Mouse (Mus musculus): ENCODE measurements at regions not wholly inside any gene's neighbourhood (a gene's known extent, or its start where the extent isn't known, plus 50 kb on each side); places are given as distances from the start of the nearest gene placed in this dataset.

DNA sequence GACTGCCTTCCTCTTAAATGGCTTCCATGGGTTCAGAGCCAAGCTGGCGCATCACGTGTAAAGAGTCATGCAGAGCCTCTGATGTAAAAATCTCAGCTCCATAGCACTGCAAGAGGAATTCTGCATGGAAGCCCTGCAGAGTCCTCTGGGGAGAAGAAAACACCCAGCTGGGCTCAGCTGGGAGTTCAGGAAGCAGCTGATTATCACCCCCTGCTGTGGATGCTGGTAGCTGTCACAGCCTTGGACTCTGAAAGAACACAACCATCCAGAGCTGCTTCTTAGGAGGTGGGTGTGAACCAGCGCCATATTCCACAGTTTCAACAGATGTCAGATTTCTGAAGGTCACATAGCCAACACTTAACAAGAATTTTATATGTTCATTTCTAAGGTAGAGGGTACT, 329.2 kb downstream of the Hs3st1 start:
- TF ChIP-seq CHD2 (IDR thresholded peaks at IDR 0.05; ENCODE audit: low read depth, low read length) (no peak), ZNF384 (IDR thresholded peaks at IDR 0.05; ENCODE audit: low read depth, low read length) (no peak), ZC3H11A (IDR thresholded peaks at IDR 0.05; ENCODE audit: borderline replicate concordance, low read depth, low read length) (no peak), HCFC1 (IDR thresholded peaks at IDR 0.05; ENCODE audit: borderline replicate concordance, insufficient read depth, low read length) (no peak), MAFK (IDR thresholded peaks at IDR 0.05; ENCODE audit: insufficient read depth, low read depth, low read length) (no peak)
- no peak overlapping the region for H3K4me3 ChIP-seq (ENCODE audit: insufficient read depth in 1 of 2, low read depth in 1 of 2, low read length in 2 of 2, poor library complexity in 1 of 2, severe bottlenecking in 1 of 2)
- H3K9me3 ChIP-seq (ENCODE audit: control insufficient read depth, insufficient read depth, low read depth, low read length), result no peaks in the 10 kb centered on the region
- no peak overlapping the region for H3K9ac ChIP-seq (ENCODE audit: insufficient read depth, low read depth, low read length, poor library complexity, severe bottlenecking)
- no peaks in the 10 kb centered on the region for H3K36me3 ChIP-seq (ENCODE audit: control insufficient read depth, insufficient read depth, low read length, poor library complexity, severe bottlenecking)
- in situ Hi-C loops (cut with MboI; ENCODE audit: low sequenced_read_pairs in 2 of 2, unreplicated experiment in 2 of 2), result no loop called here
- DNase-seq (ENCODE audit: low read depth, low spot score), result no peak
- H3K27ac ChIP-seq (ENCODE audit: insufficient read depth, low read depth, low read length, poor library complexity, severe bottlenecking), result no peak overlapping the region
- H3K4me1 ChIP-seq (ENCODE audit: control insufficient read depth in 2 of 2, insufficient read depth in 2 of 2, low read length in 2 of 2, poor library complexity in 1 of 2), result no peaks in the 10 kb centered on the region

DNA sequence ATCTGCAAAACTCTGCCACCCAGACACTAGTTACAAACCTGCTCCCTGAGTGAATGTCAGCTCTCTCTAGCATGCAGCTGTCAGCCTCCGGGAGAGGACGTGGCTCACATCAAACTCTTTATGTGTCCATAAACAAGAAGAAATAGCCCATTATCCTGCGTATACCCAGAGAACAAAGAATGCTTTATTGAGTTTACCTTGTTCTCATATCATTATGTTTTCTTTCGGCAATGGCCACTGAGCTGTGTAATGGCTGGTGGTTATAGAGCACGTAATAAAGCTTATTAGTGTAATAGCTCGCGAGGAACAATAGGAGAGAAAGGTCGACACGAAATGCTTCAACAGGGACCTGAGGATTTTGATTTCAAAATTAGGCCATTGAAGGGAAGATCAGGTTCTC, 331.6 kb downstream of the Hs3st1 start:
- Histone ChIP-seq H3K9me3 (ENCODE audit: control insufficient read depth, insufficient read depth, low read depth, low read length) (no peaks in the 10 kb centered on the region), H3K36me3 (ENCODE audit: control insufficient read depth, insufficient read depth, low read length, poor library complexity, severe bottlenecking) (no peaks in the 10 kb centered on the region), H3K27ac (ENCODE audit: insufficient read depth, low read depth, low read length, poor library complexity, severe bottlenecking) (no peak overlapping the region), H3K4me3 (ENCODE audit: insufficient read depth in 1 of 2, low read depth in 1 of 2, low read length in 2 of 2, poor library complexity in 1 of 2, severe bottlenecking in 1 of 2) (no peak overlapping the region), H3K4me1 (ENCODE audit: control insufficient read depth in 2 of 2, insufficient read depth in 2 of 2, low read length in 2 of 2, poor library complexity in 1 of 2) (no peaks in the 10 kb centered on the region), H3K9ac (ENCODE audit: insufficient read depth, low read depth, low read length, poor library complexity, severe bottlenecking) (no peak overlapping the region)
- TF ChIP-seq HCFC1 (IDR thresholded peaks at IDR 0.05; ENCODE audit: borderline replicate concordance, insufficient read depth, low read length), result no peak
- no peak for TF ChIP-seq MAFK (IDR thresholded peaks at IDR 0.05; ENCODE audit: insufficient read depth, low read depth, low read length)
- no peak for TF ChIP-seq CHD2 (IDR thresholded peaks at IDR 0.05; ENCODE audit: low read depth, low read length)
- no peak for TF ChIP-seq ZNF384 (IDR thresholded peaks at IDR 0.05; ENCODE audit: low read depth, low read length)
- TF ChIP-seq ZC3H11A (IDR thresholded peaks at IDR 0.05; ENCODE audit: borderline replicate concordance, low read depth, low read length), result no peak
- in situ Hi-C loops (cut with MboI; ENCODE audit: low sequenced_read_pairs in 2 of 2, unreplicated experiment in 2 of 2), result no loop called here
- DNase-seq (ENCODE audit: low read depth, low spot score), result no peak

DNA sequence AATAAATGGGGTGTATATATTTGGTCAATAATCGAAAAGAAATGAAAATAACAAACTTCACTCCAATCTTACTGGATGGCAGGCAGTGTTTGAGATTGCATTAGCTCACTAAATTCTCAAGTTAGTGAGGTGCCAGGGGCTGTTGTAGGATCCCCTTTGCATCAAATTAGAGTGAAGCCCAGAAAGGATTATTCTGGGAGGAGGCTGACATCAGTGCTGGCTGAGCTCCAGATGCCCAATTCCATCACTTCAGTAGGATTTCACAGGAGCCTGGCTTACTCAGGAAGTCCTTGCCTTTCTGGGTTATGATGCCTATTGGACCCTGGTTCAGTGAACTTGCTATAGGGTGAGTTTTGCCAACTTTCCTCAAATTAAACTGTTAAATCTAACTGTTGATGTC, 336.5 kb downstream of the Hs3st1 start:
- TF ChIP-seq ZNF384 (IDR thresholded peaks at IDR 0.05; ENCODE audit: low read depth, low read length) (no peak), CHD2 (IDR thresholded peaks at IDR 0.05; ENCODE audit: low read depth, low read length) (no peak), ZC3H11A (IDR thresholded peaks at IDR 0.05; ENCODE audit: borderline replicate concordance, low read depth, low read length) (no peak), MAFK (IDR thresholded peaks at IDR 0.05; ENCODE audit: insufficient read depth, low read depth, low read length) (no peak), HCFC1 (IDR thresholded peaks at IDR 0.05; ENCODE audit: borderline replicate concordance, insufficient read depth, low read length) (no peak)
- H3K36me3 ChIP-seq (ENCODE audit: control insufficient read depth, insufficient read depth, low read length, poor library complexity, severe bottlenecking), result no peaks in the 10 kb centered on the region
- H3K27ac ChIP-seq (ENCODE audit: insufficient read depth, low read depth, low read length, poor library complexity, severe bottlenecking), result no peak overlapping the region
- no peak overlapping the region for H3K4me3 ChIP-seq (ENCODE audit: insufficient read depth in 1 of 2, low read depth in 1 of 2, low read length in 2 of 2, poor library complexity in 1 of 2, severe bottlenecking in 1 of 2)
- no peaks in the 10 kb centered on the region for H3K9me3 ChIP-seq (ENCODE audit: control insufficient read depth, insufficient read depth, low read depth, low read length)
- no peaks in the 10 kb centered on the region for H3K4me1 ChIP-seq (ENCODE audit: control insufficient read depth in 2 of 2, insufficient read depth in 2 of 2, low read length in 2 of 2, poor library complexity in 1 of 2)
- H3K9ac ChIP-seq (ENCODE audit: insufficient read depth, low read depth, low read length, poor library complexity, severe bottlenecking), result no peak overlapping the region
- in situ Hi-C loops (cut with MboI; ENCODE audit: low sequenced_read_pairs in 2 of 2, unreplicated experiment in 2 of 2), result no loop called here
- no peak for DNase-seq (ENCODE audit: low read depth, low spot score)

DNA sequence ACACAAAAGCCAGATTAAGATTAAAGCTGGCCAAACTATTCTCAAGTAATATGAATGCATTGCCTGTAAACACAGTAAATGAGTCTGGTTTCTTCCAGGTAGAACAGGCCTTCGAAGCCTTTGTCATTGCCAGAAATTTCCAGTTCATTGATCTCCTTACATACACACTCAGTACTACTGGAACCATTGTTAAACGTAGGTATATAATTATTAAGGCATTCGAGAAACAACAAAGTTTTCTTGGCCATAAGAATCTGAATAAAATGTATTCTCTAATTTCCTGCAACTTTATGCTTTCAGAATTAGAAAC, 337.5 kb downstream of the Hs3st1 start:
- H3K9ac ChIP-seq (ENCODE audit: insufficient read depth, low read depth, low read length, poor library complexity, severe bottlenecking), result no peak overlapping the region
- no peak for TF ChIP-seq MAFK (IDR thresholded peaks at IDR 0.05; ENCODE audit: insufficient read depth, low read depth, low read length)
- TF ChIP-seq HCFC1 (IDR thresholded peaks at IDR 0.05; ENCODE audit: borderline replicate concordance, insufficient read depth, low read length), result no peak
- TF ChIP-seq ZC3H11A (IDR thresholded peaks at IDR 0.05; ENCODE audit: borderline replicate concordance, low read depth, low read length), result no peak
- TF ChIP-seq CHD2 (IDR thresholded peaks at IDR 0.05; ENCODE audit: low read depth, low read length), result no peak
- no peak for TF ChIP-seq ZNF384 (IDR thresholded peaks at IDR 0.05; ENCODE audit: low read depth, low read length)
- no peak for DNase-seq (ENCODE audit: low read depth, low spot score)
- in situ Hi-C loops (cut with MboI; ENCODE audit: low sequenced_read_pairs in 2 of 2, unreplicated experiment in 2 of 2), result no loop called here
- H3K4me1 ChIP-seq (ENCODE audit: control insufficient read depth in 2 of 2, insufficient read depth in 2 of 2, low read length in 2 of 2, poor library complexity in 1 of 2), result no peaks in the 10 kb centered on the region
- H3K36me3 ChIP-seq (ENCODE audit: control insufficient read depth, insufficient read depth, low read length, poor library complexity, severe bottlenecking), result no peaks in the 10 kb centered on the region
- no peaks in the 10 kb centered on the region for H3K9me3 ChIP-seq (ENCODE audit: control insufficient read depth, insufficient read depth, low read depth, low read length)
- H3K4me3 ChIP-seq (ENCODE audit: insufficient read depth in 1 of 2, low read depth in 1 of 2, low read length in 2 of 2, poor library complexity in 1 of 2, severe bottlenecking in 1 of 2), result no peak overlapping the region
- H3K27ac ChIP-seq (ENCODE audit: insufficient read depth, low read depth, low read length, poor library complexity, severe bottlenecking), result no peak overlapping the region

Measured in ES-E14 (cell line).